14 mouse cellular contexts compared by ENCODE assay signal in the genomic region with DNA sequence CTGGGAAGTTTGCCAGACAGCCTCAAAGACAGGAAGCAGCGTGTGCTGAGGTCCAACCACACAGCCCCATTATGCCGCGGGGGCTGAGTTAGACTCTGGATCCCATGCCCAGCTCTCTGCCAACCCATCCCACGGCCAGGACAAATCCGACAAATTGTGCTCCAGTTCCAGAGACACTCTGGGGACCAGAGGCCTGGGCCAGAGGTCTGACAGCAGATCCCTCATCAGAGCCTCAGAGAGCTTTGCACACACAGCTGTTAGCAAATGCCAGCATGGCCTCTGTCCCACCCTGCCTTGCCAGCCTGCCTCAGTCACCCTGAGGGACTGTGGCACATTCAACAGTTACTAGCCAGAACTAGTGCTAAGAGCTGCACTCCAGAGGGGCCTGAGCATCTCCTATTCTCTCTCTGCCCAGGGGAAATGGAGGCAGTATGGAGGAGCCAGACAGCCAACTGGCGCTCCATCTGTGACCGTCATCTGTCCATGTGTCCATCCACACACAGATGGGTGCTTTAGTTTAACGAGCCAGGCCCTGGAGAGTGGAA. TPM values are rescaled to one million over a fixed set of nuclear protein-coding genes. Genes with fewer than 3 reads are reported as not detected.
DNase-seq lines count a peak whose midpoint lies in the region; ATAC-seq and TF ChIP-seq lines count a peak whose summit lies in the region.
"Had no signal": no experiment of that assay in that cellular context is flagged by ENCODE, and none has a peak within 500 bp of the region (broad histone marks: within the 10 kb centered on the region; RNA-seq: fewer than 3 reads in every experiment).

No protein-coding gene starts in this region.

- DNase-seq in cerebellum, adult 9-11 months = peak; percentile 63
- no peak for DNase-seq in cerebellum, adult 8-10 months
- DNase-seq in right cerebral cortex, postnatal 10 days (ENCODE audit: low spot score in 2 of 2) = peak; percentile 70 to 71
- no peak for DNase-seq in right cerebral cortex, postnatal 36 days (ENCODE audit: low spot score in 2 of 2)
- DNase-seq in layer of hippocampus, adult 9-11 months = peak; percentile 49
- DNase-seq in heart, adult 8-10 months (ENCODE audit: low spot score) = no peak
- no peak for DNase-seq in liver, postnatal 0 days
- no peak for DNase-seq in gastrocnemius, adult 18-20 months (ENCODE audit: low spot score)
- DNase-seq: gastrocnemius, postnatal 36 days; kidney, adult 8-10 months; spleen, adult 18-20 months had no signal

- TF ChIP-seq CTCF in liver, postnatal 0 days (IDR thresholded peaks at IDR 0.05; ENCODE audit: low read depth) = no peak

- H3K27me3 ChIP-seq in liver, postnatal 0 days (ENCODE audit: insufficient read depth, low read length) = peaks cover 10% of the 10 kb centered on the region

- no peak overlapping the region for H3K27ac ChIP-seq in liver, postnatal 0 days (ENCODE audit: low read depth)
- H3K27ac ChIP-seq: liver, embryonic 15.5 days had no signal

- TF ChIP-seq EP300 in liver, postnatal 0 days (IDR thresholded peaks at IDR 0.05; ENCODE audit: low read depth) = no peak

- peaks cover 3% of the 10 kb centered on the region for H3K4me1 ChIP-seq in liver, postnatal 0 days (ENCODE audit: insufficient read depth)

- H3K4me3 ChIP-seq in liver, postnatal 0 days (ENCODE audit: low read depth, low read length) = no peak overlapping the region
- H3K4me3 ChIP-seq: erythroblast, embryonic 14.5 days; liver, embryonic 15.5 days had no signal

- no peaks in the 10 kb centered on the region for H3K9me3 ChIP-seq in liver, postnatal 0 days (ENCODE audit: low read length)
- H3K9me3 ChIP-seq: liver, embryonic 15.5 days had no signal

- no peaks in the 10 kb centered on the region for H3K36me3 ChIP-seq in liver, postnatal 0 days (replicated peaks; ENCODE audit: insufficient read depth, low read length)
- H3K36me3 ChIP-seq: liver, embryonic 15.5 days had no signal

- WGBS in liver, postnatal 0 days (ENCODE audit: insufficient replicate concordance) = 53% methylated on average over 8 of the region's 8 CpGs

- no peak overlapping the region for H3K9ac ChIP-seq in liver, postnatal 0 days (replicated peaks)
- H3K9ac ChIP-seq: liver, embryonic 15.5 days had no signal

- no peak overlapping the region for H3K4me2 ChIP-seq in liver, postnatal 0 days (ENCODE audit: low read depth, low read length)
- H3K4me2 ChIP-seq: liver, embryonic 15.5 days had no signal

- ATAC-seq in liver, postnatal 0 days = no peak

RNA-seq across cellular contexts. Expression of a gene that starts 43.1 kb away (rescaled TPM):
- total RNA-seq in heart, adult 8-10 months (2022) = 1 to 10 TPM in 3 of 4 experiments, under 1 TPM in 1; 0.92 to 2.0 (median 1.4) TPM
- 0.12 and 0.21 TPM in 2 replicates for polyA plus RNA-seq in liver, postnatal 0 days (2015; fragmentation: Nextera tagmentation; extraction: Ambion mirVana)
- total RNA-seq in gastrocnemius, adult 18-20 months (2021) = 1 to 10 TPM; 1.1 to 1.9 TPM
- total RNA-seq: megakaryocyte progenitor cell, adult 5-6 weeks had no signal
- polyA plus RNA-seq: erythroblast, embryonic 14.5 days had no signal

RNA-seq across cellular contexts. Expression of a gene that starts 57.5 kb away (rescaled TPM):
- 10 to 100 TPM; 62.2 to 71.6 (median 68.0) TPM for total RNA-seq in heart, adult 8-10 months (2022)
- 55.0 and 57.9 TPM in 2 replicates for polyA plus RNA-seq in liver, postnatal 0 days (2015; fragmentation: Nextera tagmentation; extraction: Ambion mirVana)
- 10 to 100 TPM; 50.8 to 57.0 TPM for total RNA-seq in gastrocnemius, adult 18-20 months (2021)

Comparison
In these comparisons a context has a peak if more than half of its experiments do, and no peak if none do; other contexts are left out.
1. DNase-seq: peak in cerebellum, adult 9-11 months (single experiment), right cerebral cortex, postnatal 10 days (2 of 2) and layer of hippocampus, adult 9-11 months (single experiment); none in cerebellum, adult 8-10 months (single experiment), right cerebral cortex, postnatal 36 days (0 of 2), heart, adult 8-10 months (single experiment), liver, postnatal 0 days (single experiment) and gastrocnemius, adult 18-20 months (single experiment).